Mouse (Mus musculus) midbrain, embryonic 13.5 days (tissue): ENCODE results near the gene Klhl33. TPM values are rescaled to one million over a fixed set of nuclear protein-coding genes. Genes with fewer than 3 reads are reported as not detected.
"Not testable (repeated sequence)": the region's sequence is repeated elsewhere in the genome, so short reads cannot be mapped to it uniquely, and the experiment has no call there.

Source experiments
- ATAC-seq: fragments of 200-750 bp; cut with Nextera tagmentation; 2 replicates; pipeline ENCODE4 v1.8.0; 2017; ENCODE audit warnings: mild to moderate bottlenecking, moderate TSS enrichment, moderate library complexity
- H3K27ac ChIP-seq: fragments of 300-500 bp; sonication (generic); 2 replicates; pipeline ENCODE4 v1.5.1; 2015; ENCODE audit warnings: inconsistent platforms, mild to moderate bottlenecking, moderate library complexity
- H3K27me3 ChIP-seq: fragments of 300-500 bp; sonication (generic); 2 replicates; pipeline ENCODE4 v1.6.1; 2015; ENCODE audit warnings: mild to moderate bottlenecking, inconsistent platforms
- H3K36me3 ChIP-seq: fragments of 300-500 bp; sonication (generic); 2 replicates; pipeline ENCODE4 v1.6.1; 2015; ENCODE audit warnings: mild to moderate bottlenecking, inconsistent platforms
- H3K4me1 ChIP-seq: fragments of 300-500 bp; sonication (generic); replicated peaks from 2 replicates; pipeline ENCODE4 v1.6.1; 2015; ENCODE audit warnings: inconsistent platforms
- H3K4me2 ChIP-seq: fragments of 300-500 bp; sonication (generic); replicated peaks from 2 replicates; pipeline ENCODE4 v1.6.1; 2015; ENCODE audit warnings: moderate library complexity, mild to moderate bottlenecking, inconsistent platforms
- H3K4me3 ChIP-seq: fragments of 300-500 bp; sonication (generic); replicated peaks from 2 replicates; pipeline ENCODE4 v1.5.1; 2015; ENCODE audit warnings: mild to moderate bottlenecking, inconsistent platforms
- H3K9ac ChIP-seq: fragments of 300-500 bp; sonication (generic); replicated peaks from 2 replicates; pipeline ENCODE4 v1.6.1; 2015; ENCODE audit warnings: mild to moderate bottlenecking, inconsistent platforms
- H3K9me3 ChIP-seq: fragments of 300-500 bp; sonication (generic); 2 replicates; pipeline ENCODE4 v1.6.1; 2016; ENCODE audit warnings: mild to moderate bottlenecking, inconsistent platforms
- WGBS: fragments of 180-500 bp; shearing (Covaris S2); methylation state at CpG from one replicate; pipeline ENCODE4 v1.1.7; 2015; 5-methylcytosine and 5-hydroxymethylcytosine counted together
- polyA plus RNA-seq: library from polyadenylated mRNA; unstranded; fragments of >200 nt; fragmentation: Nextera tagmentation; extraction: Ambion mirVana; gene quantifications from 2 replicates; pipeline ENCODE4 v1.2.1, GENCODE M21; 2015

Gene Klhl33
- polyA plus RNA-seq, 1 experiment from 2014 or later = 0.65 TPM

- 15% methylated on average over 10 of the region's 10 CpGs for WGBS
- Histone ChIP-seq H3K9me3 (no peaks in the 10 kb centered on the region), H3K9ac (peak overlapping the region; percentile 99), H3K4me1 (peaks cover 40% of the 10 kb centered on the region), H3K27me3 (no peaks in the 10 kb centered on the region), H3K4me2 (peak overlapping the region; percentile 93), H3K4me3 (peak overlapping the region; percentile 99), H3K27ac (peak overlapping the region; percentile 86), H3K36me3 (peaks cover 33% of the 10 kb centered on the region)
- no peak for ATAC-seq
These were observed 32.6 kb upstream of the Klhl33 start for GRCm38 (mm10) chr14:50929951-50930350.

DNA sequence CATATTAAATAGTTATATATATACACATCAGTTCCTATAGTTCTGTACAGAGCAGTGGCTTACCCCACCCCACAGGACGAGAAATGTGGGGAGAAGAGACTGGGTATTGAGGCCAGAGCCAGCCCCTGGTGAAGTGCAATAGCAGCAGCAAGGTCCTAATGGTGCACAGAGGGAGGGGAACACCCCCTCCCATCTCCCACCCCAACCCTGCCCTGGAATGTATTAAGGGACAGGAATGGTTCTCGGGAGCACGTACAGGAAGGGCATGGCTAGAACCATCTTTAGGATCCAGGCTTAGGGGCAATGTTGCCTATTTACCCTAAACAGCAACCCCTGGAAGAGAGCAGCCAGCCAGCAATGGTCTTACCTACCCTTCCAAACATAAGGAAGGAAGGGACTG lies 30.1 kb upstream of the Klhl33 start:
- H3K9me3 ChIP-seq = no peaks in the 10 kb centered on the region
- H3K4me1 ChIP-seq = peaks cover 49% of the 10 kb centered on the region
- no peak for ATAC-seq
- WGBS = 82% methylated on average over 3 of the region's 3 CpGs
- H3K4me2 ChIP-seq = no peak overlapping the region
- H3K27me3 ChIP-seq = no peaks in the 10 kb centered on the region
- H3K27ac ChIP-seq = no peak overlapping the region
- H3K9ac ChIP-seq = no peak overlapping the region
- H3K4me3 ChIP-seq = no peak overlapping the region
- peaks cover 33% of the 10 kb centered on the region for H3K36me3 ChIP-seq

GRCm38 (mm10) chr14:50925111-50925920 lies 28.0 kb upstream of the Klhl33 start:
- no peaks in the 10 kb centered on the region for H3K9me3 ChIP-seq
- peak overlapping the region; percentile 79 for H3K9ac ChIP-seq
- peak overlapping the region; percentile 66 for H3K4me3 ChIP-seq
- H3K4me1 ChIP-seq = peaks cover 45% of the 10 kb centered on the region
- under 1% methylated on average over 38 of the region's 38 CpGs for WGBS
- peak overlapping the region; percentile 88 for H3K4me2 ChIP-seq
- H3K36me3 ChIP-seq = peaks cover 35% of the 10 kb centered on the region
- no peaks in the 10 kb centered on the region for H3K27me3 ChIP-seq
- peak overlapping the region; percentile 86 for H3K27ac ChIP-seq
- peak; percentile 2; the same call in 1 of the 2 replicates for ATAC-seq

GRCm38 (mm10) chr14:50924281-50925064 lies 27.2 kb upstream of the Klhl33 start, which contains the start of the genes Osgep and Apex1:
Gene Osgep (minus strand): TSS chr14:50924893.
Gene Apex1 (plus strand): TSS chr14:50924968.
- under 1% methylated on average over 57 of the region's 57 CpGs for WGBS
- H3K4me2 ChIP-seq = peak within 1 kb of the TSS; percentile 88

DNA sequence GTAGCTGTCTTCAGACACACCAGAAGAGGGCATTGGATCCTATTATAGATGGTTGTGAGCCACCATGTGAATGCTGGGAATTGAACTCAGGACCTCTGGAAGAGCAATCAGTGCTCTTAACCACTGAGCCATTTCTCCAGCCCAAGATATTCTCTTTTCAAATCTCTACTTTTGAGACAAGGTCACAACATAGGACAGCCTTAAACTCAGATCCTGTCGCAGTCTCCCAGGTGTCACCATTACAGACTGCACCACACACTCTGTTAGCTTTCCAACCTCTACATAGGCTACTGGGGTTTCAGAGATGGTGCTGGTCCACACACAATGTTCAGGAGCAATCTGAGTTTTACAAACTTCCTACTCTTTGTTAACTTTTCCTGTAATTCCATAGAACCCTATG lies 26.1 kb upstream of the Klhl33 start:
- H3K27ac ChIP-seq, H3K27me3 ChIP-seq, H3K9me3 ChIP-seq, ATAC-seq: not testable (repeated sequence)
- H3K4me1 ChIP-seq = peaks cover 30% of the 10 kb centered on the region
- WGBS = 86% methylated on average over 1 of the region's 1 CpGs
- H3K9ac ChIP-seq = peak overlapping the region; percentile 79; the same call in 1 of the 2 replicates
- peak overlapping the region; percentile 70 for H3K4me2 ChIP-seq
- H3K4me3 ChIP-seq = peak overlapping the region; percentile 66
- peaks cover 39% of the 10 kb centered on the region for H3K36me3 ChIP-seq

More at GRCm38 (mm10) chr14:50924281-50925064, 27.2 kb upstream of the Klhl33 start, which contains the start of the genes Osgep and Apex1:
- Histone ChIP-seq H3K9ac (peak within 1 kb of the TSS; percentile 79), H3K4me1 (peaks cover 37% of the 10 kb centered on the region), H3K36me3 (peaks cover 42% of the 10 kb centered on the region), H3K27ac (peak within 1 kb of the TSS; percentile 86), H3K4me3 (peak within 1 kb of the TSS; percentile 66), H3K9me3 (no peaks in the 10 kb centered on the region), H3K27me3 (no peaks in the 10 kb centered on the region)
- ATAC-seq = peak; percentile 97

DNA sequence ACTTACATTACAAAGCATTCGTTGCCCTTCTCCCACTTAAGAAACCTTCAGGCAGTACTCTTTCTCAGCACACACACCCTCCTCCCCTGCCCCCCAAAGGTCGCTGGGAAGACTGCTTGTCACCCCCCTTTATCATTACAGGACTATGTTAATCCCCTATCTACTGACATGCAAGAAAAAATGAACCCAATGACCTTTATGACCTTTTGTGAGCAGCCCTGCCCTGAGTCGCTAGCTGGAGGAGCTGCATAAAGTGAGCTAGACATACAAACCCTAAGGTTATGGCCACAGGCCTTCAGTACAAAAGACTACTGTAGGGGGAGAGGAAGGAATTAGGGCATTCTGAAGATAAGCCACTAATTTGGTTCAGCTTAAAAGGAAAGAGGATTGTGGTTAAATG lies 14.0 kb upstream of the Klhl33 start:
- no peaks in the 10 kb centered on the region for H3K4me1 ChIP-seq
- H3K36me3 ChIP-seq = peaks cover 42% of the 10 kb centered on the region
- 49% methylated on average over 3 of the region's 3 CpGs for WGBS
- no peaks in the 10 kb centered on the region for H3K9me3 ChIP-seq
- no peak overlapping the region for H3K27ac ChIP-seq
- no peak overlapping the region for H3K4me3 ChIP-seq
- no peak overlapping the region for H3K4me2 ChIP-seq
- no peaks in the 10 kb centered on the region for H3K27me3 ChIP-seq
- no peak overlapping the region for H3K9ac ChIP-seq
- ATAC-seq = no peak

- no peak overlapping the region for H3K4me3 ChIP-seq
- peaks cover 9% of the 10 kb centered on the region for H3K4me1 ChIP-seq
- WGBS = 83% methylated on average over 4 of the region's 4 CpGs
These were observed 10.8 kb upstream of the Klhl33 start for GRCm38 (mm10) chr14:50908126-50908525.

GRCm38 (mm10) chr14:50905327-50905726 lies 8.0 kb upstream of the Klhl33 start:
- H3K4me1 ChIP-seq, H3K9ac ChIP-seq, H3K36me3 ChIP-seq, ATAC-seq, H3K9me3 ChIP-seq, H3K4me2 ChIP-seq, H3K27ac ChIP-seq, H3K4me3 ChIP-seq, H3K27me3 ChIP-seq: not testable (repeated sequence)

More at GRCm38 (mm10) chr14:50908126-50908525, 10.8 kb upstream of the Klhl33 start:
- H3K4me2 ChIP-seq = no peak overlapping the region
- no peak overlapping the region for H3K27ac ChIP-seq
- H3K27me3 ChIP-seq = no peaks in the 10 kb centered on the region
- H3K9ac ChIP-seq = no peak overlapping the region
- H3K9me3 ChIP-seq = no peaks in the 10 kb centered on the region
- no peak for ATAC-seq
- peaks cover 12% of the 10 kb centered on the region for H3K36me3 ChIP-seq

- WGBS = 80% methylated on average over 4 of the region's 4 CpGs
- ATAC-seq = no peak
- Histone ChIP-seq H3K4me3 (no peak overlapping the region), H3K4me1 (peaks cover 9% of the 10 kb centered on the region), H3K9me3 (no peaks in the 10 kb centered on the region), H3K27ac (no peak overlapping the region), H3K4me2 (no peak overlapping the region), H3K27me3 (no peaks in the 10 kb centered on the region), H3K36me3 (no peaks in the 10 kb centered on the region), H3K9ac (no peak overlapping the region)
These were observed 7.5 kb upstream of the Klhl33 start for GRCm38 (mm10) chr14:50904828-50905129.

- Histone ChIP-seq H3K36me3 (no peaks in the 10 kb centered on the region), H3K9me3 (no peaks in the 10 kb centered on the region), H3K27ac (no peak overlapping the region), H3K4me3 (peak overlapping the region; percentile 43), H3K4me1 (peaks cover 9% of the 10 kb centered on the region), H3K4me2 (peak overlapping the region; percentile 62), H3K27me3 (no peaks in the 10 kb centered on the region), H3K9ac (peak overlapping the region; percentile 50)
- peak; percentile 90 for ATAC-seq
- 3% methylated on average over 26 of the region's 26 CpGs for WGBS
These were observed 6.9 kb upstream of the Klhl33 start for GRCm38 (mm10) chr14:50903973-50904827.

- not testable (repeated sequence) for H3K36me3 ChIP-seq, ATAC-seq, H3K27ac ChIP-seq, H3K9ac ChIP-seq, H3K4me3 ChIP-seq, H3K9me3 ChIP-seq, H3K4me2 ChIP-seq
- WGBS = 96% methylated on average over 2 of the region's 2 CpGs
- H3K27me3 ChIP-seq = peaks cover 12% of the 10 kb centered on the region; the same call in 1 of the 2 replicates
- peaks cover 14% of the 10 kb centered on the region for H3K4me1 ChIP-seq
These were observed 685 bp upstream of the Klhl33 start for GRCm38 (mm10) chr14:50897992-50898391.
